Mouse (Mus musculus) midbrain, embryonic 12.5 days (tissue): ENCODE results near the gene Sprr1a. TPM values are rescaled to one million over a fixed set of nuclear protein-coding genes. Genes with fewer than 3 reads are reported as not detected.

Source experiments
- ATAC-seq: fragments of 200-750 bp; cut with Nextera tagmentation; 2 replicates; pipeline ENCODE4 v1.8.0; 2017; ENCODE audit warnings: low read depth, moderate TSS enrichment, moderate library complexity; ENCODE audit not compliant: low FRiP score
- H3K27ac ChIP-seq: fragments of 300-500 bp; sonication (generic); replicated peaks from 2 replicates; pipeline ENCODE4 v1.5.1; 2016; ENCODE audit warnings: mild to moderate bottlenecking
- H3K27me3 ChIP-seq: fragments of 300-500 bp; sonication (generic); 2 replicates; pipeline ENCODE4 v1.6.1; 2016; ENCODE audit warnings: mild to moderate bottlenecking
- H3K36me3 ChIP-seq: fragments of 300-500 bp; sonication (generic); 2 replicates; pipeline ENCODE4 v1.6.1; 2016
- H3K4me1 ChIP-seq: fragments of 300-500 bp; sonication (generic); 2 replicates; pipeline ENCODE4 v1.6.1; 2016
- H3K4me2 ChIP-seq: fragments of 300-500 bp; sonication (generic); replicated peaks from 2 replicates; pipeline ENCODE4 v1.6.1; 2016; ENCODE audit warnings: mild to moderate bottlenecking, moderate library complexity
- H3K4me3 ChIP-seq: fragments of 300-500 bp; sonication (generic); 2 replicates; pipeline ENCODE4 v1.5.1; 2016; ENCODE audit warnings: mild to moderate bottlenecking
- H3K9ac ChIP-seq: fragments of 300-500 bp; sonication (generic); replicated peaks from 2 replicates; pipeline ENCODE4 v1.6.1; 2016; ENCODE audit warnings: mild to moderate bottlenecking, moderate library complexity
- H3K9me3 ChIP-seq: fragments of 300-500 bp; sonication (generic); 2 replicates; pipeline ENCODE4 v1.6.1; 2016; ENCODE audit warnings: mild to moderate bottlenecking
- WGBS: fragments of 180-500 bp; shearing (Covaris S2); methylation state at CpG from one replicate; pipeline ENCODE4 v1.1.7; 2016; 5-methylcytosine and 5-hydroxymethylcytosine counted together
- polyA plus RNA-seq: library from polyadenylated mRNA; unstranded; fragments of >200 nt; fragmentation: Nextera tagmentation; extraction: Ambion mirVana; gene quantifications from 2 replicates; pipeline ENCODE4 v1.2.1, GENCODE M21; 2016

Sprr1a gene
- polyA plus RNA-seq, 1 experiment from 2014 or later, result not detected

- Histone ChIP-seq H3K4me2 (no peak within 1 kb of the TSS), H3K4me3 (no peak within 1 kb of the TSS), H3K27ac (no peak within 1 kb of the TSS), H3K4me1 (no peaks in the 10 kb centered on the region), H3K36me3 (no peaks in the 10 kb centered on the region), H3K27me3 (no peaks in the 10 kb centered on the region), H3K9me3 (no peaks in the 10 kb centered on the region), H3K9ac (no peak within 1 kb of the TSS)
- no peak for ATAC-seq
- 71% methylated on average over 2 of the region's 2 CpGs for WGBS
Observed at GRCm38 (mm10) chr3:92458620-92459019, 27.1 kb downstream of the Sprr1a start, which contains the start of gene Sprr3. Gene Sprr3, minus strand, starts transcription at chr3:92458720.

- Histone ChIP-seq H3K4me1 (no peaks in the 10 kb centered on the region), H3K27me3 (no peaks in the 10 kb centered on the region), H3K4me2 (no peak overlapping the region), H3K9me3 (no peaks in the 10 kb centered on the region), H3K4me3 (no peak overlapping the region), H3K27ac (no peak overlapping the region), H3K36me3 (no peaks in the 10 kb centered on the region), H3K9ac (no peak overlapping the region)
- 86% methylated on average over 5 of the region's 5 CpGs for WGBS
- ATAC-seq, result no peak
Observed at GRCm38 (mm10) chr3:92455151-92455550, 30.5 kb downstream of the Sprr1a start.

DNA sequence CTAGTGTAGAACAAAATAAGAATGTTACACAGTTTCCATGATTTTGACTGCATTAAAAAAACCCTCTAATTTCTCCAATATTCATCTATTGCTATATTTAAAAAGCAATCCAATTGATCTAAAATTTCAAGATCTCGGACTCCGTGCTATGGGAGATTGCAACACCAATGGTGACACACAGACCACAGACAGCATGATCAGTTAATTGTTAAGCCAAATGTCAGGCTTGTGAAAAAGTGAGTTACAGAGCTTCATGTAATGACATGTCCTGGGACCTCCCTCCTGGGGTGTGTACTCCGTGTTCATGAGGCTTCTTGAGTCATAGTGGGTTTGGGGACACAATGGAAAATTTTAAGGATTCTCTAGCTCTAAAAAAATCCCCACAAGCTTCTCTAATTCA is 45.5 kb downstream of the Sprr1a start:
- Histone ChIP-seq H3K27me3 (no peaks in the 10 kb centered on the region), H3K27ac (no peak overlapping the region), H3K9ac (no peak overlapping the region), H3K4me2 (no peak overlapping the region), H3K4me3 (no peak overlapping the region), H3K9me3 (no peaks in the 10 kb centered on the region), H3K36me3 (no peaks in the 10 kb centered on the region), H3K4me1 (no peaks in the 10 kb centered on the region)
- WGBS, result 93% methylated on average over 3 of the region's 3 CpGs
- ATAC-seq, result no peak

DNA sequence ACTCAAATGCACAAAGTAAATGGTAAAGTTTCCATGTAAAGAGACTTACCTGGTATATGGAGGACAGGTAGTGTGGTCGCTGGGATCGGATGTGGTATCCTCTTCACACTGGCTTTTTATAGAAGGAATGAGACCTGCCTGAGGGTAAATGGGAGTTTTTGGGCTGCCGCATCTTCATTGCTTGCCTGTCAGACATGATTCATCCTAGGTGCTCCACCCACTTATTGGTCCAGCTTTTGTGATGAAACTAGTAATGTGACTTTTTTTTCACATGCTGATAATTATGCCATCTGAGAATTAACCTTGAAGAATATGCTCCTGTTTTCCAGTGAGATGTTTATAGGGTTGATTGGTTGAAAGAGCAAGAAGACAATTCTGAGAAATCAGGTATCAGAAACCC is 47.0 kb downstream of the Sprr1a start, which contains the start of gene Sprr1b:
Gene Sprr1b (minus strand): TSS at position 101 of the 400 bp plus-strand sequence.
- Histone ChIP-seq H3K4me1 (no peaks in the 10 kb centered on the region), H3K27me3 (no peaks in the 10 kb centered on the region), H3K4me3 (no peak within 1 kb of the TSS), H3K36me3 (no peaks in the 10 kb centered on the region), H3K9me3 (no peaks in the 10 kb centered on the region), H3K4me2 (no peak within 1 kb of the TSS), H3K9ac (no peak within 1 kb of the TSS), H3K27ac (no peak within 1 kb of the TSS)
- 97% methylated on average over 3 of the region's 3 CpGs for WGBS
- ATAC-seq, result no peak

Other genes starting within 250 kb of the Sprr1a start
- gene Sprr2a3, start 200.5 kb downstream of the Sprr1a start, polyA plus RNA-seq, result not detected in 2 replicates
- not detected in 2 replicates for gene Sprr2b, start 169.3 kb downstream of the Sprr1a start, polyA plus RNA-seq
- not detected in 2 replicates for gene Sprr2d, start 146.8 kb downstream of the Sprr1a start, polyA plus RNA-seq
- not detected in 2 replicates for gene Sprr2e, start 133.8 kb downstream of the Sprr1a start, polyA plus RNA-seq
- gene Sprr2f, start 120.7 kb downstream of the Sprr1a start, polyA plus RNA-seq, result not detected in 2 replicates
- gene Sprr2h, start 100.2 kb downstream of the Sprr1a start, polyA plus RNA-seq, result not detected in 2 replicates
- gene Sprr2i, start 77.9 kb downstream of the Sprr1a start, polyA plus RNA-seq, result not detected in 2 replicates
- not detected in 2 replicates for gene Sprr2j-ps, start 67.8 kb downstream of the Sprr1a start, polyA plus RNA-seq
- 6.6 and 9.2 TPM in 2 replicates for gene Gm9774, start 56.5 kb downstream of the Sprr1a start, polyA plus RNA-seq
- gene Sprr2k, start 53.3 kb downstream of the Sprr1a start, polyA plus RNA-seq, result not detected in 2 replicates
- not detected in 2 replicates for gene Sprr1b, start 47.1 kb downstream of the Sprr1a start, polyA plus RNA-seq
- gene Sprr3, start 27.2 kb downstream of the Sprr1a start, polyA plus RNA-seq, result not detected in 2 replicates
- not detected in 2 replicates for gene Sprr4, start 14.6 kb upstream of the Sprr1a start, polyA plus RNA-seq
- gene 2310046K23Rik, start 48.6 kb upstream of the Sprr1a start, polyA plus RNA-seq, result not detected in 2 replicates
- gene Ivl, start 87.8 kb upstream of the Sprr1a start, polyA plus RNA-seq, result not detected in 2 replicates
- not detected in 2 replicates for gene Smcp, start 103.1 kb upstream of the Sprr1a start, polyA plus RNA-seq
- not detected in 2 replicates for gene 2210017I01Rik, start 121.6 kb upstream of the Sprr1a start, polyA plus RNA-seq
- gene Lce6a, start 135.8 kb upstream of the Sprr1a start, polyA plus RNA-seq, result not detected in 2 replicates
- not detected in 2 replicates for gene Lce1a1, start 162.4 kb upstream of the Sprr1a start, polyA plus RNA-seq
- gene Lce1b, start 171.0 kb upstream of the Sprr1a start, polyA plus RNA-seq, result not detected in 2 replicates
- gene Lce1a2, start 184.4 kb upstream of the Sprr1a start, polyA plus RNA-seq, result not detected in 2 replicates
- not detected in 2 replicates for gene Lce1c, start 193.4 kb upstream of the Sprr1a start, polyA plus RNA-seq
- not detected in 2 replicates for gene Lce1d, start 201.3 kb upstream of the Sprr1a start, polyA plus RNA-seq
- gene Lce1e, start 223.2 kb upstream of the Sprr1a start, polyA plus RNA-seq, result not detected in 2 replicates
- gene Lce1f, start 234.5 kb upstream of the Sprr1a start, polyA plus RNA-seq, result not detected in 2 replicates